Mouse (Mus musculus) midbrain, postnatal 0 days (tissue): ENCODE results near the gene Fam107b. TPM values are rescaled to one million over a fixed set of nuclear protein-coding genes. Genes with fewer than 3 reads are reported as not detected.
"Not testable (repeated sequence)": the region's sequence is repeated elsewhere in the genome, so short reads cannot be mapped to it uniquely, and the experiment has no call there.

Source experiments
- ATAC-seq: fragments of 200-750 bp; cut with Nextera tagmentation; 2 replicates; pipeline ENCODE4 v1.8.0; 2017; ENCODE audit warnings: moderate number of reproducible peaks, mild to moderate bottlenecking, moderate TSS enrichment, moderate library complexity; ENCODE audit not compliant: low FRiP score
- DNase-seq: peaks from one replicate; pipeline ENCODE4 v3.0.0-alpha.2; 2015; ENCODE audit warnings: low spot score
- H3K27ac ChIP-seq: fragments of 300-500 bp; sonication (generic); 2 replicates; pipeline ENCODE4 v1.5.1; 2014; ENCODE audit warnings: low read depth, mild to moderate bottlenecking, low read length, mixed read lengths
- H3K27me3 ChIP-seq: fragments of 300-500 bp; sonication (generic); 2 replicates; pipeline ENCODE4 v1.6.1; 2014; ENCODE audit warnings: low read length, control low read depth, mixed read lengths; ENCODE audit not compliant: insufficient read depth
- H3K36me3 ChIP-seq: fragments of 300-500 bp; sonication (generic); 2 replicates; pipeline ENCODE4 v1.6.1; 2014; ENCODE audit warnings: low read length, control low read depth, mixed read lengths; ENCODE audit not compliant: insufficient read depth
- H3K4me1 ChIP-seq: fragments of 300-500 bp; sonication (generic); 2 replicates; pipeline ENCODE4 v1.6.1; 2014; ENCODE audit warnings: mild to moderate bottlenecking, control low read depth, antibody characterized with exemption, low read length, mixed read lengths; ENCODE audit not compliant: insufficient read depth
- H3K4me2 ChIP-seq: fragments of 300-500 bp; sonication (generic); 2 replicates; pipeline ENCODE4 v1.6.1; 2014; ENCODE audit warnings: low read depth, mild to moderate bottlenecking, low read length, mixed read lengths; ENCODE audit not compliant: poor library complexity, severe bottlenecking
- H3K4me3 ChIP-seq: fragments of 300-500 bp; sonication (generic); 2 replicates; pipeline ENCODE4 v1.5.1; 2014; ENCODE audit warnings: low read depth, mild to moderate bottlenecking, low read length, moderate library complexity
- H3K9ac ChIP-seq: fragments of 300-500 bp; sonication (generic); replicated peaks from 2 replicates; pipeline ENCODE4 v1.6.1; 2014; ENCODE audit warnings: mild to moderate bottlenecking, low read length, moderate library complexity, mixed read lengths; ENCODE audit not compliant: poor library complexity, severe bottlenecking
- H3K9me3 ChIP-seq: fragments of 300-500 bp; sonication (generic); 2 replicates; pipeline ENCODE4 v1.6.1; 2016; ENCODE audit warnings: low read length, control low read depth
- CTCF ChIP-seq: IDR thresholded peaks from 2 replicates; pipeline ENCODE4 v1.5.1; 2016; ENCODE audit warnings: antibody characterized with exemption, mild to moderate bottlenecking
- WGBS: fragments of 180-500 bp; shearing (Covaris S2); extraction: QIAGEN DNeasy Blood & Tissue Kit; methylation state at CpG from one replicate; pipeline ENCODE4 v1.1.7; 2014; 5-methylcytosine and 5-hydroxymethylcytosine counted together
- polyA plus RNA-seq: library from polyadenylated mRNA; unstranded; fragments of >200 nt; fragmentation: Nextera tagmentation; extraction: Ambion mirVana; gene quantifications from 2 replicates; pipeline ENCODE4 v1.2.1, GENCODE M21; 2015
- total RNA-seq: library from RNA; depleted of rRNA; stranded (reverse); fragments of >200 nt; gene quantifications from 2 replicates; pipeline ENCODE4 v1.2.3, GENCODE M21; 2014

Fam107b gene
- total and polyA plus RNA-seq, 2 experiments from 2014 or later = 16.0 to 26.8 TPM

DNA sequence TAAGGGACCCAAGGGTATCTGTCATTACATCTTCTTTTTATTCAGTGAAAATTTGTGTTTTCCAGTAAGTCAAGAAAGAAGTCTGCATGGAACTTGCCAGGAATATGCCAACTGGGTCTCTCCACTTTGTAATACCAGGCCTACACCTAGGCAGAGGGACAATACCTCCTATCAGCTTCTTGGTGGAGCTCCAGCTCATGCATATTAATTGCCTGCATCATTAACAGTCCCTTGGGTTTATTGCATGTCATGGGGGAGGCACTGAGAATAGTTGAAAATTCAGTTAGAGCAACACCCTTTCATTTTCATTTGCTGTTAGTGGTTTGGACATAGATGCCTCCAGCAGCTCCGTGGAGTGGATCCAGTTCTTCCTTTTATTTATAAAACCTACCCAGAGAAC, 130.1 kb downstream of the Fam107b start:
- H3K4me3 ChIP-seq = no peak overlapping the region
- no peak overlapping the region for H3K9ac ChIP-seq
- ATAC-seq (no peak), DNase-seq (no peak)
- H3K9me3 ChIP-seq = no peaks in the 10 kb centered on the region
- no peak overlapping the region for H3K27ac ChIP-seq
- H3K36me3 ChIP-seq = no peaks in the 10 kb centered on the region
- no peak for TF ChIP-seq CTCF
- 63% methylated on average over 1 of the region's 1 CpGs for WGBS
- H3K4me1 ChIP-seq = no peaks in the 10 kb centered on the region
- no peaks in the 10 kb centered on the region for H3K27me3 ChIP-seq
- H3K4me2 ChIP-seq = no peak overlapping the region

DNA sequence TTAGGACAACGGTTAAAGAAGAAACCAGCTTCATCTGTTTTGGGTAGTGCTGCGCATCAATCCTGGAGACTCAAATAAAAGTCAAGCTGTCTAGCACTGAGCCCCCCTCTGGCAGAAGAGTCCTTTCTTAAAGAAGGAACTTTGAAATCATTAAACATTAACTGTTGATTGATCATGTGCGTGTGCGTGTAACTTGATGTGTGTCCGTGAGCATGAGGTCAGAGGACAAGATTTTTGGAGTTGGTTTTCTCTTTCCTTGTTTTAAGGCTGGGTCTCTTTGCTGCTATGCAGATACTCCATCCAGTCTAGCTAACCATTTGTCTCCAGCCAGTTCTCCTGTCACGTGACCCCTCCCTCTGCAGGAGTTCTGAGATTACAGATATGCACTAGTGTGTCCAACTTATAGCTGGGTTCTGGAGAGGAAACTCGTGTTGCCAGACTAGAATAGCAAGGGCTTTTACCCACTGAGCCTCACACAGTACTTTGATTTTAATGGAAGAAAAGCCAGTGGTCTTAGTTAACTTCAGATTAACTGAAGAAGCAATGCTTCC, 132.4 kb downstream of the Fam107b start:
- H3K4me2 ChIP-seq = no peak overlapping the region
- no peaks in the 10 kb centered on the region for H3K4me1 ChIP-seq
- DNase-seq (no peak), ATAC-seq (no peak)
- no peaks in the 10 kb centered on the region for H3K27me3 ChIP-seq
- H3K9me3 ChIP-seq = no peaks in the 10 kb centered on the region
- H3K9ac ChIP-seq = no peak overlapping the region
- H3K4me3 ChIP-seq = no peak overlapping the region
- no peaks in the 10 kb centered on the region for H3K36me3 ChIP-seq
- no peak for TF ChIP-seq CTCF
- 91% methylated on average over 7 of the region's 7 CpGs for WGBS
- H3K27ac ChIP-seq = no peak overlapping the region

DNA sequence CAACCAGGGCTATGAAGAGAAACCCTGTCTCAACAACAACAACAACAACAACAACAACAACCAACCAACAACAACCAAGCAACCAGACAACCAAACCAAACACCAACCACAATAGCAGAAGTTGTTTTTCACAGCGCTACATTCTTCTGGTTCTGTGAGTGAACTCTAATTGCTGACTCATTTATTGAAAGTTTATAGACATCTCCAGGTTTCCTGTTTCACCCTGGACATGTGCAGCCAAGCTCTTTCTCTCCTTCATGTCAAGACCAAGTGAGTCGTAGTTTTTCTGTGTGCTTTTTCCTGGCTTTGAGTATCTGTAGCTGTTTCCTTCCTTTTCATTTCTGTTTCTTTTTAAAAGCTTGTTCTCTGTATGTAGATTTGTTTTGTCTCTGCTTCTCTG, 133.5 kb downstream of the Fam107b start:
- Histone ChIP-seq H3K9me3 (no peaks in the 10 kb centered on the region), H3K4me2 (no peak overlapping the region), H3K4me1 (no peaks in the 10 kb centered on the region), H3K27ac (no peak overlapping the region), H3K36me3 (no peaks in the 10 kb centered on the region), H3K9ac (no peak overlapping the region), H3K4me3 (no peak overlapping the region), H3K27me3 (no peaks in the 10 kb centered on the region)
- no peak for TF ChIP-seq CTCF
- 83% methylated on average over 2 of the region's 2 CpGs for WGBS
- DNase-seq = no peak
- no peak for ATAC-seq

DNA sequence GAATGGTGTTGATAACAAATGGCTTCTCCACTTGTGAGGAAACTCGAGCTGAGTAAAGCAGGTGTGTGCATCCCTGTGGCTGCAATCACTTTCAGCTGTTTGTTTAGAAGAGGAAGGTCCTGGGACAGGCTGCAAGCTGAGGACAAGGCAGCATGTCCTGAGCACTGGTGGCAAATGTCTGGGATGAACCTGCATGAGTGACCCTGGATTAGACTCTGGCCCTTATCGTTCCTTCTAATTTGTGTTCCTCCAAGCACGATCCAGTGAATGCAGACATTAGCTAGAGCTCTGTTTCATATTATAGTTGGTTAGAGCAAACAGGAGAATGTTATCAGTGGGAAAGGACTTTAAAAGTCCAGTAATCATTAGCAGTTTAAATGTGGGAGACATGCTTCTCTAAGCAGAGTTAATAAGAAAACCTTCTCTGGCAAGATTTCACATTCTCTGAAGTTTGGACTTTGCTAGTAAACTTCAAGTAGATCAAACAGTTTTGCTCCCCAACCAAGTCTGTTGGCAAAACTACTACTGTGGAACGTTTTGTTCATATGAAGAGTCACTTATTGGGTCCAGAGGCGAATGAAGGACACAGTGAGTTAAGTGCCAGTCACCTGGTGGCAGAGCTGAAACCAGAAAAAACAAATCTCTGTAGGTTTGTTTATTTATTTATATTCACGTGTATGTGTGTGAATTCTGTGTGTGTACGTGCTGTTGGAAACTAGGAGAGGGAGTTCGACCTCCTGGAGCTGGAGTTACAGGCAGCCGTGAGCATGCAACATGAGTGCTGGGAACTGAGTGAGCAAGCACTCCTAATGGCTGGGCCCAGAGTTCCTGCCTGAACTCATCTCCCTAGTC, 134.2 kb downstream of the Fam107b start:
- no peak for DNase-seq
- ATAC-seq = no peak
- WGBS = 79% methylated on average over 9 of the region's 9 CpGs
- no peaks in the 10 kb centered on the region for H3K9me3 ChIP-seq
- no peak overlapping the region for H3K4me3 ChIP-seq
- H3K27me3 ChIP-seq = no peaks in the 10 kb centered on the region
- H3K4me1 ChIP-seq = no peaks in the 10 kb centered on the region
- H3K27ac ChIP-seq = no peak overlapping the region
- H3K36me3 ChIP-seq = no peaks in the 10 kb centered on the region
- TF ChIP-seq CTCF = no peak
- H3K4me2 ChIP-seq = no peak overlapping the region
- H3K9ac ChIP-seq = no peak overlapping the region

DNA sequence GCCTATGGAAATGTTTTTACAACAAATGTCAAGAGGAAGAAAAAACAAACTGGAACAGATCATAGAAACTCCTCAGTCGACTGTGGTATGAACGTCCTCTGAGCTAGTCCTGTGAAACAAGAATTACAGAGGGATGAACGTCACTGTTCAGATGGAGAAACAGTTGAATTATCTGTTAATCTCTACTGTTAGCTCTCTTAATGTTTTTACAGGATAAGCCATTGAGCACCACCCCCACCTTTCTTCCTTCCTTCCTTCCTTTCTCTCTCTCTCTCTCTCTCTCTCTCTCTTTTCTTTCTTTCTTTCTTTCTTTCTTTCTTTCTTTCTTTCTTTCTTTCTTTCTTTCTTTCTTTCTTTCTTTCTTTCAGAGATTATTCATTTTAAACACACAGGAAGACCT, 135.0 kb downstream of the Fam107b start:
- WGBS = 78% methylated on average over 3 of the region's 3 CpGs
- H3K4me2 ChIP-seq, H3K36me3 ChIP-seq, H3K9ac ChIP-seq, H3K27ac ChIP-seq, H3K4me1 ChIP-seq, DNase-seq, ATAC-seq, H3K27me3 ChIP-seq, H3K4me3 ChIP-seq, H3K9me3 ChIP-seq: not testable (repeated sequence)

DNA sequence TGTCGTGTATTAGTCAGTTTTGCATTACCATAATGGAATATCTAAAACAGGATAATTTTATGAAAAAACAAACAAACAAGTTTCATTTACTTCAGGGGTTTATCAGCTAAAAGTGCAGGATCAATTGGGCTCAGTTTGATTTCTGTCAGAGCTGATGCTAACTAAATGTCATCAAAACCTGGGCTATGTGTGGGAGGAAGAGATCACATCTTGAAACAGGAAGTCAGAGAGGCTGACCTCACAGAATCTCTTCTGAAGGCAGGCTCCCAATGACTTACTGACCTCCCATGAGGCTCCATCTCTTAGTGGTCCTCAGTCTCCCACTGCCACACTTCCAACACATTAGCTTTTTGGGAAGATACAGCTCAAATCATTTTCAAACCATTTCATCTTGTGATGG, 136.9 kb downstream of the Fam107b start:
- H3K27ac ChIP-seq = no peak overlapping the region
- H3K9ac ChIP-seq = no peak overlapping the region
- H3K36me3 ChIP-seq = no peaks in the 10 kb centered on the region
- H3K27me3 ChIP-seq = no peaks in the 10 kb centered on the region
- no peak overlapping the region for H3K4me2 ChIP-seq
- H3K4me3 ChIP-seq = no peak overlapping the region
- no peak for ATAC-seq
- H3K4me1 ChIP-seq = no peaks in the 10 kb centered on the region
- WGBS = 80% methylated on average over 1 of the region's 1 CpGs
- no peak for DNase-seq
- H3K9me3 ChIP-seq = no peaks in the 10 kb centered on the region
- no peak for TF ChIP-seq CTCF
